Mouse (Mus musculus) spleen, adult 2 months (tissue): ENCODE data around the gene Paqr5.

ENCODE experiments used
- CTCF ChIP-seq: fragments of 200-500 bp; IDR thresholded peaks from 2 replicates; pipeline ENCODE4 v1.5.1; 2011; ENCODE audit warnings: mild to moderate bottlenecking, inconsistent platforms; ENCODE audit not compliant: insufficient read depth, insufficient read length, insufficient replicate concordance; ENCODE audit errors: extremely low read depth
- POLR2A ChIP-seq: fragments of 200-500 bp; IDR thresholded peaks from 2 replicates; pipeline ENCODE4 v1.6.1; 2011; ENCODE audit warnings: low read depth, low read length, inconsistent platforms

GRCm38 (mm10) chr9:61967357-61967756 lies 59.3 kb downstream of the Paqr5 start:
- TF ChIP-seq CTCF (no peak), POLR2A (no peak)
